Mouse (Mus musculus) midbrain, embryonic 14.5 days (tissue): ENCODE measurements around the gene Ldb2. TPM values are rescaled to one million over a fixed set of nuclear protein-coding genes. Genes with fewer than 3 reads are reported as not detected.

Experiments
- ATAC-seq: fragments of 200-750 bp; cut with Nextera tagmentation; 2 replicates; pipeline ENCODE4 v1.8.0; 2017; ENCODE audit warnings: moderate number of reproducible peaks, moderate library complexity; ENCODE audit not compliant: low FRiP score, low TSS enrichment
- DNase-seq: peaks from one replicate; pipeline ENCODE4 v3.0.0-alpha.2; 2015
- H3K27ac ChIP-seq: fragments of 300-500 bp; sonication (generic); replicated peaks from 2 replicates; pipeline ENCODE4 v1.5.1; 2014; ENCODE audit warnings: mild to moderate bottlenecking, low read depth, low read length, moderate library complexity
- H3K27me3 ChIP-seq: fragments of 300-500 bp; sonication (generic); 2 replicates; pipeline ENCODE4 v1.6.1; 2014; ENCODE audit warnings: low read length, control low read depth, mixed read lengths; ENCODE audit not compliant: control insufficient read depth, insufficient read depth
- H3K36me3 ChIP-seq: fragments of 300-500 bp; sonication (generic); 2 replicates; pipeline ENCODE4 v1.6.1; 2014; ENCODE audit warnings: low read length, control low read depth; ENCODE audit not compliant: control insufficient read depth, insufficient read depth
- H3K4me1 ChIP-seq: fragments of 300-500 bp; sonication (generic); 2 replicates; pipeline ENCODE4 v1.6.1; 2014; ENCODE audit warnings: mild to moderate bottlenecking, antibody characterized with exemption, low read length, control low read depth; ENCODE audit not compliant: control insufficient read depth, insufficient read depth
- H3K4me2 ChIP-seq: fragments of 300-500 bp; sonication (generic); 2 replicates; pipeline ENCODE4 v1.6.1; 2014; ENCODE audit warnings: mild to moderate bottlenecking, low read length, moderate library complexity
- H3K4me3 ChIP-seq: fragments of 300-500 bp; sonication (generic); replicated peaks from 2 replicates; pipeline ENCODE4 v1.5.1; 2014; ENCODE audit warnings: low read depth, low read length
- H3K9ac ChIP-seq: fragments of 300-500 bp; sonication (generic); replicated peaks from 2 replicates; pipeline ENCODE4 v1.6.1; 2014; ENCODE audit warnings: mild to moderate bottlenecking, low read length, moderate library complexity
- H3K9me3 ChIP-seq: fragments of 300-500 bp; sonication (generic); 2 replicates; pipeline ENCODE4 v1.6.1; 2016; ENCODE audit warnings: low read length, control low read depth, mixed read lengths; ENCODE audit not compliant: control insufficient read depth
- WGBS: fragments of 180-500 bp; shearing (Covaris S2); extraction: QIAGEN DNeasy Blood & Tissue Kit; methylation state at CpG from one replicate; pipeline ENCODE4 v1.1.7; 2014; 5-methylcytosine and 5-hydroxymethylcytosine counted together
- polyA plus RNA-seq: library from polyadenylated mRNA; unstranded; fragments of >200 nt; fragmentation: Nextera tagmentation; extraction: Ambion mirVana; gene quantifications from 2 replicates; pipeline ENCODE4 v1.2.1, GENCODE M21; 2014

Gene Ldb2
- polyA plus RNA-seq, 1 experiment from 2014 or later = 51.8 TPM

DNA sequence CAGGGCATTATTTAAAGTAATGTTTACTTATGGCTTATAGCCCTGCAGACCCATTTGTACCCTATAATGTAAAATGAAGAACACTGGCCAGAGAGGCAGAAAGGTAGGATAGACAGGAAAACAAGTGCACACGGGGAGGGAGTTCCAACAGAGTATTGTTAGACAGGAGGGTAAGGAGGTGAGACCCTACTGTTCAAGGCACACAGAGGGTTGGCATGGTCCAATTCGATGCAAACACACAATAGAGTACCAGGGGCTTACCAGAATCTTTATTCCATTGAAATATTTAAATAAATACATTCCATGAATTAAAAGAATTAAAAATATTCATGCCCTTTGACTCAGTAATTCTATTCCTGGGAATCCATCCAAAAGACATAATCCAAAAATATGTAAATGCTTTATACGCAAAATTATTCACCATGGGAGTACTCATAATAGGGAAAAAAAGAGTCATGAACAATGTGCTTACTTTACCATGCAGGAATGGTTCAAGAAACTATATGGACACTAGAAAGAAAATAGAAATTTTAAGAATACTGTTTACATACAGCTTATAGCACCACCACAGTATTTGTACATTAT is 118.3 kb downstream of the Ldb2 start:
- peaks cover 8% of the 10 kb centered on the region; the same call in 1 of the 2 replicates for H3K4me1 ChIP-seq
- no peaks in the 10 kb centered on the region for H3K36me3 ChIP-seq
- WGBS = 39% methylated on average over 3 of the region's 3 CpGs
- H3K27me3 ChIP-seq = no peaks in the 10 kb centered on the region
- ATAC-seq = no peak
- no peak overlapping the region for H3K4me2 ChIP-seq
- H3K27ac ChIP-seq = peak overlapping the region; percentile 20; the same call in 1 of the 2 replicates
- peak; percentile 31 for DNase-seq
- no peaks in the 10 kb centered on the region for H3K9me3 ChIP-seq
- no peak overlapping the region for H3K9ac ChIP-seq
- no peak overlapping the region for H3K4me3 ChIP-seq

- Histone ChIP-seq H3K9ac (no peak overlapping the region), H3K4me1 (peaks cover 16% of the 10 kb centered on the region; the same call in 1 of the 2 replicates), H3K27ac (no peak overlapping the region), H3K27me3 (no peaks in the 10 kb centered on the region), H3K36me3 (no peaks in the 10 kb centered on the region), H3K9me3 (no peaks in the 10 kb centered on the region), H3K4me2 (no peak overlapping the region), H3K4me3 (no peak overlapping the region)
- ATAC-seq = no peak
- 87% methylated on average over 5 of the region's 5 CpGs for WGBS
- DNase-seq = no peak
Observed at GRCm38 (mm10) chr5:44677814-44678213, 121.7 kb downstream of the Ldb2 start.

DNA sequence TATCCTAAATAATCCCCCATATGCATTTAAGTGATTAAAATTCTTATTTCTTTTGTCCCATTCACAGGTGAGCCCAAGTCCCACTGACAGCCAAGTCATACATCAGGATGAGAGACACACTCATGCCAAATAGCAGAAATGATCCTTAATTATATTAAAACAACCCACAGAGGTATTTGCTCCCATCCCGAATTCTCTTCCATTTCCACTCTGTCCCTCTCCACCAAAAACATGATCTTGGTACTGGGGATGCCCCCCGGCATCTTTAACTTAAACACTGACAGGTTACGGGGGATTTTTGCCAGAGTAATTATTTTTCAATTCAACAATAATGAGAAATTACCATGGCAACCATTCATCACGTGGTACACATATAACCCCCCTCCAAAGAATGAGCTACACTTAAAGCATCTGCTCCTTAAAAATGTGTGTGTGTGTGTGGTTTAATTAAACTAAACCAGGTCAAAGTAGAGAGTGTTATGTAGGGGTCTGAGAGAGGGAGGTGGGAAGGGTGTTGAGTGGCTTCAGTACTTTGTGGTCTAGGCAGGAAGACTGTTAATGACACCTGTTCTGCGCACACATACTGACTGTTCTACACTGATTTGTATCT is 123.2 kb downstream of the Ldb2 start:
- H3K9me3 ChIP-seq = no peaks in the 10 kb centered on the region
- H3K4me1 ChIP-seq = peaks cover 11% of the 10 kb centered on the region; the same call in 1 of the 2 replicates
- H3K27me3 ChIP-seq = no peaks in the 10 kb centered on the region
- no peak overlapping the region for H3K4me2 ChIP-seq
- H3K9ac ChIP-seq = no peak overlapping the region
- peak overlapping the region; percentile 43; the same call in 1 of the 2 replicates for H3K27ac ChIP-seq
- WGBS = 53% methylated on average over 5 of the region's 5 CpGs
- H3K4me3 ChIP-seq = no peak overlapping the region
- peak; percentile 72 for DNase-seq
- H3K36me3 ChIP-seq = no peaks in the 10 kb centered on the region
- peak; percentile 34; the same call in 1 of the 2 replicates for ATAC-seq

- Histone ChIP-seq H3K4me3 (no peak overlapping the region), H3K27ac (no peak overlapping the region), H3K9ac (no peak overlapping the region), H3K9me3 (no peaks in the 10 kb centered on the region), H3K27me3 (no peaks in the 10 kb centered on the region), H3K4me2 (no peak overlapping the region), H3K4me1 (no peaks in the 10 kb centered on the region; the same call in 1 of the 2 replicates), H3K36me3 (no peaks in the 10 kb centered on the region)
- ATAC-seq = no peak
- WGBS = 62% methylated on average over 2 of the region's 2 CpGs
- DNase-seq = no peak
Observed at GRCm38 (mm10) chr5:44670336-44670735, 129.1 kb downstream of the Ldb2 start.

GRCm38 (mm10) chr5:44667907-44668306 is 131.6 kb downstream of the Ldb2 start:
- no peaks in the 10 kb centered on the region for H3K4me1 ChIP-seq
- H3K9me3 ChIP-seq = no peaks in the 10 kb centered on the region
- no peak overlapping the region for H3K9ac ChIP-seq
- no peak for ATAC-seq
- no peak for DNase-seq
- no peak overlapping the region for H3K4me3 ChIP-seq
- peak overlapping the region; percentile 16; the same call in 1 of the 2 replicates for H3K27ac ChIP-seq
- H3K36me3 ChIP-seq = no peaks in the 10 kb centered on the region
- no peak overlapping the region for H3K4me2 ChIP-seq
- no peaks in the 10 kb centered on the region for H3K27me3 ChIP-seq
- 56% methylated on average over 3 of the region's 3 CpGs for WGBS

DNA sequence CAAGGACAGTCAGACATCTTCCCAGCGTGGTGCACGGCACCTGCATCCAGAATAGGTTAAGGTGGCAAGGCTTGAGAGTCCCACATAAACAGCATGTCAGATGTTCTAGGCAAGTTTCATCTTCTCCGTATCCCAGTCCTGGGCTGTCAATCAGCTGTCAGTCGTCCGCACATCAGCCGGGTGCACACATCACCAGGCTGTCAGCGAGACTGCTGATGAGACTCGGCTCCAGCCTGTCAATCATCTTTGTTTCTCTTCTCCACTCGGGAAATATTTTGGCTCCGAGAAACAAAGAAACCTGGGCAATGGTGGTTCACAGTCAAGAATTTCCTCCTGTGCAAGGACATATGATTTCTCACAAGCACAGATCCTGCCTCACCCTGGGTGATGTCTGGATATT is 132.1 kb downstream of the Ldb2 start:
- H3K4me2 ChIP-seq = no peak overlapping the region
- H3K9ac ChIP-seq = no peak overlapping the region
- H3K27ac ChIP-seq = peak overlapping the region; percentile 16; the same call in 1 of the 2 replicates
- no peaks in the 10 kb centered on the region for H3K4me1 ChIP-seq
- DNase-seq (no peak), ATAC-seq (no peak)
- H3K4me3 ChIP-seq = no peak overlapping the region
- no peaks in the 10 kb centered on the region for H3K9me3 ChIP-seq
- WGBS = 63% methylated on average over 10 of the region's 10 CpGs
- no peaks in the 10 kb centered on the region for H3K36me3 ChIP-seq
- no peaks in the 10 kb centered on the region for H3K27me3 ChIP-seq

GRCm38 (mm10) chr5:44659651-44660050 is 139.8 kb downstream of the Ldb2 start:
- Histone ChIP-seq H3K4me3 (no peak overlapping the region), H3K36me3 (no peaks in the 10 kb centered on the region), H3K4me1 (peaks cover 4% of the 10 kb centered on the region), H3K9me3 (no peaks in the 10 kb centered on the region), H3K9ac (no peak overlapping the region), H3K27me3 (no peaks in the 10 kb centered on the region), H3K4me2 (no peak overlapping the region), H3K27ac (no peak overlapping the region)
- ATAC-seq (no peak), DNase-seq (no peak)
- 90% methylated on average over 11 of the region's 11 CpGs for WGBS

DNA sequence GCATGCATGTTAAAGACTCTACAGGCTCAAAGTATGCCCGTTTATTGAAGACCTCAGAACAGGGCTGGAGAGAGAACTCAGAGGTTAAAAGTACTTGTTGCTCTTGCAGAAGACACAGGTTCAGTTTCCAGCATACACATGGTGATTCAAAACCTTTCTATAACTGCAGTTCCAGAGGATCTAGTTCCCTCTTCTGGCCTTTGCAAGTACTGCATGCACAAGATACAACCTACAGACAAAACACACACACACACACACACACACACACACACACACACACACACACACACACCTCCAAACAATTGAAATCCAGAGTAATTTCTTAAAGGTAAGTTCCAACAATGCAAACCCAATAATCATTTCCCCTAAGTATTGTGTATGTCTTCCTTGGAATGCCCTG is 142.8 kb downstream of the Ldb2 start:
- ATAC-seq = no peak
- 94% methylated on average over 1 of the region's 1 CpGs for WGBS

DNA sequence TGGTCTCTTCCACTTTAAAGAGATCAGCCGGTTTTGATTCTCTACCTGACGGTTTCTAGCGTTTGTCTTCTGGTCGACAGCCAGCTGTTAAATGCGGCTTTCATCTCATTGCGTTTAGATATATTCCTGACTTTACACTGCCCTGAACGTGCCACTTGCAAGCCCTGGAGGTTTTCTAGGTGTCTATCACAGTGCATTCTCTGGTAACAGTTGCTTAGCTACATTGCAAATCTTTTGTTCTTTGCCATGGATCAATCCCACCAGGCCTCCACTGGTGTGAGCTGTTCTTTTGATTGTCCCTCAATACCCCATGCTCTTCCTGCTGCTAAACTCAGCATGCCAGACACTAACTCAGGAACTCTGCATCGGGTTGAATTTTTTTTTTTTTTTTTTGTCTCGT is 145.1 kb downstream of the Ldb2 start:
- Histone ChIP-seq H3K9me3 (no peaks in the 10 kb centered on the region), H3K4me2 (no peak overlapping the region; the same call in 1 of the 2 replicates), H3K27ac (peak overlapping the region; percentile 64), H3K36me3 (no peaks in the 10 kb centered on the region), H3K4me1 (peaks cover 11% of the 10 kb centered on the region), H3K27me3 (no peaks in the 10 kb centered on the region), H3K9ac (no peak overlapping the region), H3K4me3 (no peak overlapping the region)
- 3% methylated on average over 9 of the region's 9 CpGs for WGBS
- ATAC-seq (peak; percentile 64), DNase-seq (peak; percentile 58)

More for the DNA sequence above, 142.8 kb downstream of the Ldb2 start:
- Histone ChIP-seq H3K4me3 (no peak overlapping the region), H3K9ac (no peak overlapping the region), H3K27ac (no peak overlapping the region), H3K36me3 (no peaks in the 10 kb centered on the region), H3K27me3 (no peaks in the 10 kb centered on the region), H3K4me2 (no peak overlapping the region), H3K9me3 (no peaks in the 10 kb centered on the region), H3K4me1 (peaks cover 11% of the 10 kb centered on the region)
- no peak for DNase-seq
